Mouse (Mus musculus): Measurements from ENCODE around the gene Gm20388. TPM values are rescaled to one million over a fixed set of nuclear protein-coding genes. Genes with fewer than 3 reads are reported as not detected.
"Not testable (repeated sequence)": the region's sequence is repeated elsewhere in the genome, so short reads cannot be mapped to it uniquely, and the experiment has no call there.

Gm20388 gene
- polyA plus RNA-seq, 1 experiment from 2014 or later: 1.4 TPM

DNA sequence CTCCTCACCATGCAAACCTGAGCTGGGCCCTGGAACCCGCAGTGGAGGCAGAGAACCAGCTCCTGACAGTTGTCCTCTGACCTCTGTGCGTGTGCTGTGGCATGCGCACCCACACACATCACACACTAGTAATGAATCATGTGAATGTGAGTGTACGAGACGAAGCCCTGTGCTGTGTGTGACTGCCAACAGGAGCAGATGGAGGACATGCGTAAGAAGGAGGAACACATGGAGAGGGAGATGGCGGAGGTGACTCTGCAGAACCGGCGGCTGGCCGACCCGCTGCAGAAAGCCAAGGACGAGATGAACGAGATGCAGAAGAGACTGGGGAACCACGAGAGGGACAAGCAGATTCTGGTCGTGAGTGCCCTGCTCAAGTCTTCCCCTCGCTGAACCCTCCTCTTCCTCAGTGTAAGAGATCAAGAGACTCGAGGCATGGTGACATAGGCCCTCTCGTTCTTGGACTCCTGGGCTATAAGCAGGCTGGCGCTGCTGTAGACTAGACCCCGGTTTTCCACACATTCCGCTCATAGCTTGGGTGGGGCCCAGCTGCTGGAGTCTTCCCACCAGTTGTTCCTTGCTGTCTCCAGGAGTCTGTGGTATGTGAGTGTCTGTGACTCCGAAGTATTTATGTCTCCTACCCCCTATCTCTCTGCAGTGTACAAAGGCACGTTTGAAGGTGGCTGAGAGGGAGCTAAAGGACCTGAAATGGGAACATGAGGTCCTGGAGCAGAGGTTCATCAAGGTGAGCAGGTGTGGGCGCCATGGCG, 3617.3 kb downstream of the Gm20388 start:
- Histone ChIP-seq H3K4me1 (ENCODE audit: control insufficient read depth, low read depth, low read length) (no peaks in the 10 kb centered on the region), H3K4me3 (ENCODE audit: low read depth, low read length) (no peak overlapping the region), H3K36me3 (ENCODE audit: control insufficient read depth, insufficient read depth) (0 out of 2 replicates have a peak, but pooled peaks cover 2% of the 10 kb centered on the region), H3K27ac (ENCODE audit: low read length) (no peak overlapping the region), H3K4me2 (ENCODE audit: low read depth, low read length) (no peak overlapping the region), H3K9ac (ENCODE audit: low read depth, low read length) (no peak overlapping the region), H3K27me3 (ENCODE audit: control insufficient read depth, insufficient read depth, low read depth, low read length) (no peaks in the 10 kb centered on the region), H3K9me3 (replicated peaks; ENCODE audit: control insufficient read depth, low read length) (no peaks in the 10 kb centered on the region)
- 79% methylated on average over 25 of the region's 25 CpGs for WGBS (ENCODE audit: insufficient replicate concordance)
- ATAC-seq (ENCODE audit: low read depth): no peak

DNA sequence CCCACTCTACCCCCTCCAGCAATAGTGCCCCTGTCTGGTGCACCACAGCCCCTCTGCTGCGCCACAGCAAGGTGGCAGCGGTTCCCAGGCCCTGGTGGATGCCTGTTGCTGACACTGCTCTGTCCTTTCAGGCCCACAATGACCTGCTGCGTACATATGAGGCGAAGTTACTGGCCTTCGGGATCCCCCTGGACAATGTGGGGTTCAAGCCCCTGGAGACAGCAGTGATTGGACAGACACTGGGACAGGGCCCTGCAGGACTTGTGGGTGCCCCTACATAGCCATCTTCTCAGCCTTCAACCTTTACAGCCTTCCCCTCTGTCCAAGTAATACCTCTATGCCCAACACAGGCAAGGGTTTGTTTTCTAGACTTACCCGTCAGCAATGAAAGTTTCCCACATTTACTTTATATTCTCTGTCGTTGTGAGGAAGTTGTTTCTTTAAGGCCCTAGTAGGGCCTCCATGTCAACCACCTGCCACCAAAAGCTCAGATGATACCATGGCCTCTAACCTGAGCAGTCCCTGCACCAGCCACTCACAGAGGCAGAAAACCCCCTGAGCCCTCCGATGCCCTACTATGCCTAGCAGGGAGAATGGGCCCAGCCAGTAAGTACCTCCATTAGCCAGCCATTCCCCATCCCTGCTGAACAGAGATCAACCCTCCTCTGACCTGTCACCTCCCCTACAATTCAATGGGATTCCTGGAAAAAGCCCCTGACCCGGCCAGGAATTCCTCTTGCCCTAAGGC, 3625.8 kb downstream of the Gm20388 start:
- no peaks in the 10 kb centered on the region for H3K9me3 ChIP-seq (replicated peaks; ENCODE audit: control insufficient read depth, low read length)
- no peak overlapping the region for H3K27ac ChIP-seq (ENCODE audit: low read length)
- H3K4me2 ChIP-seq (ENCODE audit: low read depth, low read length): no peak overlapping the region
- no peak overlapping the region for H3K4me3 ChIP-seq (ENCODE audit: low read depth, low read length)
- no peaks in the 10 kb centered on the region for H3K36me3 ChIP-seq (ENCODE audit: control insufficient read depth, insufficient read depth)
- H3K27me3 ChIP-seq (ENCODE audit: control insufficient read depth, insufficient read depth, low read depth, low read length): peaks cover 3% of the 10 kb centered on the region
- ATAC-seq (ENCODE audit: low read depth): no peak
- no peaks in the 10 kb centered on the region for H3K4me1 ChIP-seq (ENCODE audit: control insufficient read depth, low read depth, low read length)
- 75% methylated on average over 9 of the region's 9 CpGs for WGBS (ENCODE audit: insufficient replicate concordance)
- no peak overlapping the region for H3K9ac ChIP-seq (ENCODE audit: low read depth, low read length)

DNA sequence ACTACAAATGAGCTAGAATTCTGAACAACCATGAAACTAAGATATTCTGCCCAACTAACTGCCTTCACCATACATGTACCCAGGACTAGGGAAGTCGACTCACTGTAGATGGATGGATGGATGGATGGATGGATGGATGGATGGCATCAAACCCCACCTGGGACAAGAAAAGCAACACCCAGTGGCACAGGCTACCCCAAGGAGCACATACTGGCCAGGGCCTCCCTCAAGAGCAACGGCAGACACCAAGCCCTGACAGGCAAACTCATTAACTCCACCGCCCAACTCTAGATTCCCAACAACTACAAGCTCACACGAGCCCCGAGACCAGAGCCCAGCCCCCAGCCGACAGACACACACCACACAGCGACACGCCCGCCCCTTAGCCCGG, 3626.3 kb downstream of the Gm20388 start:
- Histone ChIP-seq H3K9me3 (replicated peaks; ENCODE audit: control insufficient read depth, low read length) (no peaks in the 10 kb centered on the region), H3K27ac (ENCODE audit: low read length) (no peak overlapping the region), H3K4me3 (ENCODE audit: low read depth, low read length) (no peak overlapping the region), H3K27me3 (ENCODE audit: control insufficient read depth, insufficient read depth, low read depth, low read length) (peaks cover 3% of the 10 kb centered on the region), H3K9ac (ENCODE audit: low read depth, low read length) (no peak overlapping the region), H3K4me1 (ENCODE audit: control insufficient read depth, low read depth, low read length) (no peaks in the 10 kb centered on the region), H3K4me2 (ENCODE audit: low read depth, low read length) (no peak overlapping the region), H3K36me3 (ENCODE audit: control insufficient read depth, insufficient read depth) (no peaks in the 10 kb centered on the region)
- 34% methylated on average over 6 of the region's 10 CpGs for WGBS (ENCODE audit: insufficient replicate concordance)
- no peak for ATAC-seq (ENCODE audit: low read depth)

DNA sequence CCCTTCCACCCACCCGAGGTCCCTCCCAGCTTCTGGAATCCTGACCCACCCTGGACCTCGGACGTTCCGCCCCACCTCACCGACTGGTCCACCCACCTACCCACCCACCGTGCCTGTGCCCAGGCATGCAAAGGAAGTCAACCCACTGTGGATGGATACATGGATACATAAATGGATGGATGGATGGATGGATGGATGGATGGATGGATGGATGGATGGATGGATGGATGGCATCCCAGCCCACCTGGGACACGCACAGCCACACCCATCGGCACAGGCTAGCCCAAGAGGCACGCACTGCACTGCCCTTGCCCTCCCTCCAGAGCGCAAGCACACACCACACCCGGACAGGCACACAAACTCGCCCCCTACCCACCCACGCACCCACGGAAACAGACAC, 3627.0 kb downstream of the Gm20388 start:
- not testable (repeated sequence) for ATAC-seq (ENCODE audit: low read depth); H3K27ac ChIP-seq (ENCODE audit: low read length); H3K4me2 ChIP-seq (ENCODE audit: low read depth, low read length); H3K9me3 ChIP-seq (replicated peaks; ENCODE audit: control insufficient read depth, low read length); H3K36me3 ChIP-seq (ENCODE audit: control insufficient read depth, insufficient read depth); H3K4me1 ChIP-seq (ENCODE audit: control insufficient read depth, low read depth, low read length); H3K4me3 ChIP-seq (ENCODE audit: low read depth, low read length); H3K27me3 ChIP-seq (ENCODE audit: control insufficient read depth, insufficient read depth, low read depth, low read length); H3K9ac ChIP-seq (ENCODE audit: low read depth, low read length)
- 63% methylated on average over 5 of the region's 14 CpGs for WGBS (ENCODE audit: insufficient replicate concordance)

DNA sequence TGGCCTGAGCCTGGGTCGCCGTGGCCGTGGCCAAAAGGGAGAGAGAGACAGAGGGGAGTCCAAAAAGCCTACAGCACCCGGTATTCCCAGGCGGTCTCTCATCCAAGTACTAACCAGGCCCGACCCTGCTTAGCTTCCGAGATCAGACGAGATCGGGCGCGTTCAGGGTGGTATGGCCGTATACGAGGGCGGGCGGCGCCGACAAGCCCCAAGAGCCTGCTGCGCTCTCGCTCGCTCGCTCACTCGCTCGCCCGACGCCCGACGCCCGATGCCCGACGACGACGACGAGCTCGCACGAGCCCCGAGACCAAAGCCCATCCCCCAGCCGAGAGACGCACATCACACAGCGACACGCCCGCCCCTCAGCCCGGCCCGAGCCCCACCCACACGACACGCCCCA, 3653.6 kb downstream of the Gm20388 start:
- no CpG with 5 or more reads among the region's 45 CpGs for whole genome bisulfite sequencing (ENCODE audit: insufficient replicate concordance)

DNA sequence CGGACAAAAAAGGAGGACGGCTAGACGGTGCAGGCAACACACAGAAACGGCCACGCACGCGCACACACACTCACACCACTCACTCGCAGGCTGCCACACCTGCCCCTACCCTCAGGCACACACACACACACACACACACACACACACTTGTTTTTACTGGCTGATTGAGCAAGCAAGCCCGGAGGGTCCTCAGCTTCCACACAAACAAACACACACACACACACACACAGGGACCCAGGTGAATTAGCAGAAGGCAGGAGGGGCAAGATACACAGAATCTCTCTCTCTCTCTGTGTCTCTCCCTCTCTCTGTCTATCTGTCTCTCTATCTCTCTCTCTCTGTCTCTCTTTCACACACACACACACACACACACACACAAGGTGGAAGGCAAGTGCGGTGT, 3664.7 kb downstream of the Gm20388 start:
- H3K27ac ChIP-seq (ENCODE audit: low read length); H3K4me3 ChIP-seq (ENCODE audit: low read depth, low read length); H3K4me2 ChIP-seq (ENCODE audit: low read depth, low read length); ATAC-seq (ENCODE audit: low read depth); H3K27me3 ChIP-seq (ENCODE audit: control insufficient read depth, insufficient read depth, low read depth, low read length); H3K4me1 ChIP-seq (ENCODE audit: control insufficient read depth, low read depth, low read length); H3K36me3 ChIP-seq (ENCODE audit: control insufficient read depth, insufficient read depth); H3K9me3 ChIP-seq (replicated peaks; ENCODE audit: control insufficient read depth, low read length); H3K9ac ChIP-seq (ENCODE audit: low read depth, low read length): not testable (repeated sequence)
- 49% methylated on average over 2 of the region's 10 CpGs for WGBS (ENCODE audit: insufficient replicate concordance)

More for the DNA sequence above, 3653.6 kb downstream of the Gm20388 start:
- not testable (repeated sequence) for H3K9me3 ChIP-seq (replicated peaks; ENCODE audit: control insufficient read depth, low read length); H3K27me3 ChIP-seq (ENCODE audit: control insufficient read depth, insufficient read depth, low read depth, low read length); ATAC-seq (ENCODE audit: low read depth); H3K4me3 ChIP-seq (ENCODE audit: low read depth, low read length); H3K27ac ChIP-seq (ENCODE audit: low read length); H3K9ac ChIP-seq (ENCODE audit: low read depth, low read length); H3K4me2 ChIP-seq (ENCODE audit: low read depth, low read length); H3K36me3 ChIP-seq (ENCODE audit: control insufficient read depth, insufficient read depth); H3K4me1 ChIP-seq (ENCODE audit: control insufficient read depth, low read depth, low read length)

DNA sequence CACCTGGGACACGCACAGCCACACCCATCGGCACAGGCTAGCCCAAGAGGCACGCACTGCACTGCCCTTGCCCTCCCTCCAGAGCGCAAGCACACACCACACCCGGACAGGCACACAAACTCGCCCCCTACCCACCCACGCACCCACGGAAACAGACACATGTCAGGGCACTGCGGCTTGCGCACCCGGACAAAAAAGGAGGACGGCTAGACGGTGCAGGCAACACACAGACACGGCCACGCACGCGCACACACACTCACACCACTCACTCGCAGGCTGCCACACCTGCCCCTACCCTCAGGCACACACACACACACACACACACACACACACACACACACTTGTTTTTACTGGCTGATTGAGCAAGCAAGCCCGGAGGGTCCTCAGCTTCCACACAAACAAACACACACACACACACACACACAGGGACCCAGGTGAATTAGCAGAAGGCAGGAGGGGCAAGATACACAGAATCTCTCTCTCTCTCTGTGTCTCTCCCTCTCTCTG, 3690.1 kb downstream of the Gm20388 start:
- H3K27me3 ChIP-seq (ENCODE audit: control insufficient read depth, insufficient read depth, low read depth, low read length); H3K9me3 ChIP-seq (replicated peaks; ENCODE audit: control insufficient read depth, low read length); ATAC-seq (ENCODE audit: low read depth); H3K36me3 ChIP-seq (ENCODE audit: control insufficient read depth, insufficient read depth); H3K9ac ChIP-seq (ENCODE audit: low read depth, low read length); H3K4me2 ChIP-seq (ENCODE audit: low read depth, low read length); H3K27ac ChIP-seq (ENCODE audit: low read length); H3K4me3 ChIP-seq (ENCODE audit: low read depth, low read length); H3K4me1 ChIP-seq (ENCODE audit: control insufficient read depth, low read depth, low read length): not testable (repeated sequence)
- 76% methylated on average over 13 of the region's 19 CpGs for WGBS (ENCODE audit: insufficient replicate concordance)

DNA sequence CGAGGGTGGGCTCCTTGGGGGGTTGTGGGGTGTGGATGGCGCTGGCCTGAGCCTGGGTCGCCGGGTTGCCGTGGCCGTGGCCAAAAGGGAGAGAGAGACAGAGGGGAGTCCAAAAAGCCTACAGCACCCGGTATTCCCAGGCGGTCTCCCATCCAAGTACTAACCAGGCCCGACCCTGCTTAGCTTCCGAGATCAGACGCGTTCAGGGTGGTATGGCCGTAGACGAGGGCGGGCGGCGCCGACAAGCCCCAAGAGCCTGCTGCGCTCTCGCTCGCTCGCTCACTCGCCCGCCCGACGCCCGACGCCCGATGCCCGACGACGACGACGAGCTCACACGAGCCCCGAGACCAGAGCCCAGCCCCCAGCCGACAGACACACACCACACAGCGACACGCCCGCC, 3690.8 kb downstream of the Gm20388 start:
- ATAC-seq (ENCODE audit: low read depth); H3K9ac ChIP-seq (ENCODE audit: low read depth, low read length); H3K4me3 ChIP-seq (ENCODE audit: low read depth, low read length); H3K36me3 ChIP-seq (ENCODE audit: control insufficient read depth, insufficient read depth); H3K4me2 ChIP-seq (ENCODE audit: low read depth, low read length); H3K27ac ChIP-seq (ENCODE audit: low read length); H3K9me3 ChIP-seq (replicated peaks; ENCODE audit: control insufficient read depth, low read length); H3K27me3 ChIP-seq (ENCODE audit: control insufficient read depth, insufficient read depth, low read depth, low read length); H3K4me1 ChIP-seq (ENCODE audit: control insufficient read depth, low read depth, low read length): not testable (repeated sequence)
- no CpG with 5 or more reads among the region's 40 CpGs for WGBS (ENCODE audit: insufficient replicate concordance)

DNA sequence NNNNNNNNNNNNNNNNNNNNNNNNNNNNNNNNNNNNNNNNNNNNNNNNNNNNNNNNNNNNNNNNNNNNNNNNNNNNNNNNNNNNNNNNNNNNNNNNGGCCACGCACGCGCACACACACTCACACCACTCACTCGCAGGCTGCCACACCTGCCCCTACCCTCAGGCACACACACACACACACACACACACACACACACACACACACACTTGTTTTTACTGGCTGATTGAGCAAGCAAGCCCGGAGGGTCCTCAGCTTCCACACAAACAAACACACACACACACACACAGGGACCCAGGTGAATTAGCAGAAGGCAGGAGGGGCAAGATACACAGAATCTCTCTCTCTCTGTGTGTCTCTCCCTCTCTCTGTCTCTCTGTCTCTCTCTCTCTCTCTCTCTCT, 3702.0 kb downstream of the Gm20388 start:
- WGBS (ENCODE audit: insufficient replicate concordance): 40% methylated on average over 1 of the region's 5 CpGs
- not testable (repeated sequence) for H3K4me1 ChIP-seq (ENCODE audit: control insufficient read depth, low read depth, low read length); H3K9ac ChIP-seq (ENCODE audit: low read depth, low read length); ATAC-seq (ENCODE audit: low read depth); H3K9me3 ChIP-seq (replicated peaks; ENCODE audit: control insufficient read depth, low read length); H3K36me3 ChIP-seq (ENCODE audit: control insufficient read depth, insufficient read depth); H3K27me3 ChIP-seq (ENCODE audit: control insufficient read depth, insufficient read depth, low read depth, low read length); H3K4me2 ChIP-seq (ENCODE audit: low read depth, low read length); H3K27ac ChIP-seq (ENCODE audit: low read length); H3K4me3 ChIP-seq (ENCODE audit: low read depth, low read length)

Data from liver, embryonic 16.5 days (tissue).